Mouse (Mus musculus): Measurements from ENCODE around the gene Cd24a.

DNA sequence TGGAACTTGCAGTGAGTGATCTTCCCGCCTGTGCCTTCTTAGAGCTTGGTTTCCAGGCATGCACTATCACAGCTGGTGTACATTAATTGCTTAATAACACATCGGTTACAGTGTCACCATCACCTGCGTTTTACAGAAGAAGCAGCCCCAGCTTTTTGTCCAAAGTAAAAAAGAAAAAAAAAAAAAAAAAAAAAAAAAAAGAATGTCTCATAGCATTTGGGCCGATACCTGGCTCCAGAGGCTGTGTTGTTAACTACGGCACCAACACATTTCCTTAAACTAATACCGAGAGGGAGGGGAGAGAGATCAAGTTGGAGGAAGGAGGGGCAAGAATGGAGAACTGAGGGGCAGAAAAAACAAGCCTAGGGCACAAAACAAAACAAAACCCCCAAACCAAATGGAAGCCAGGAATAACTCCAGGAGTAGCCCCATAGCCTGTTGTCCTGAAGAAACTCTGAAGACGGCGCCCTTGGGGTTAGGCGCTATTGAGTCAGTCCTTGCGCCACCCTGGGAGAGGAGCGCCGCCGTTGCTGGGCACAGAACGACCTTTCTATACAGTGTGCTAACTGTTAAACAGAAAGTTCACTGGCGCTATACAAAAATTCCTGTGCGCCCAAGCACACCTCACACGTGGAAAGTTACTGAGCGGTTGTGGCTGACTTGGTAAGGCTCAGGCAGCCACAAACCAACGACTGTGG is 636 bp upstream of the Cd24a start:
- no peak for TF ChIP-seq CTCF (IDR thresholded peaks at IDR 0.05)
- no peak for TF ChIP-seq EP300 (IDR thresholded peaks at IDR 0.05; ENCODE audit: insufficient read depth, low read depth, low read length)
- TF ChIP-seq POLR2A (IDR thresholded peaks at IDR 0.05; ENCODE audit: insufficient read depth, low read depth, low read length) = no peak
